In genomic region chr16:29972741-29973141, GRCm38 (mm10) we compare ENCODE assay signal across 11 mouse cellular contexts.
DNase-seq lines count a peak whose midpoint lies in the region; ATAC-seq and TF ChIP-seq lines count a peak whose summit lies in the region.
"Had no signal": no experiment of that assay in that cellular context is flagged by ENCODE, and none has a peak within 500 bp of the region (broad histone marks: within the 10 kb centered on the region; RNA-seq: fewer than 3 reads in every experiment).

No protein-coding gene starts in this region.

- 0 out of 2 replicates have a peak, but pooled peaks have one; percentile 14 for ATAC-seq in liver, embryonic 13.5 days (ENCODE audit: low read depth)
- ATAC-seq in liver, embryonic 11.5 days (replicated peaks; ENCODE audit: low FRiP score), result no peak
- ATAC-seq in Patski, result peak; percentile 79
- peak; percentile 90 for ATAC-seq in intestine, embryonic 15.5 days
- no peak for ATAC-seq in midbrain, embryonic 15.5 days (replicated peaks)

- CTCF ChIA-PET in Patski (lab: Charles Lee), result interaction anchor here (0.8 to 1.8 kb wide), 5 partner anchors 10 to 30 kb away, joined by 3 to 4 read pairs (median 3); no protein-coding TSS in a partner anchor

- POLR2A ChIA-PET in Patski (lab: Charles Lee), result no interaction called here

- H3K36me3 ChIP-seq in liver, embryonic 13.5 days, result no peaks in the 10 kb centered on the region
- no peaks in the 10 kb centered on the region for H3K36me3 ChIP-seq in liver, embryonic 11.5 days (ENCODE audit: control insufficient read depth, insufficient read depth, low read length)
- no peaks in the 10 kb centered on the region for H3K36me3 ChIP-seq in intestine, embryonic 15.5 days
- no peaks in the 10 kb centered on the region for H3K36me3 ChIP-seq in small intestine, adult 2 months (ENCODE audit: control insufficient read depth, insufficient read depth, low read length)
- no peaks in the 10 kb centered on the region for H3K36me3 ChIP-seq in midbrain, embryonic 15.5 days (replicated peaks)
- H3K36me3 ChIP-seq: heart, embryonic 13.5 days had no signal

- H3K4me2 ChIP-seq in liver, embryonic 13.5 days, result no peak overlapping the region
- H3K4me2 ChIP-seq in liver, embryonic 11.5 days, result no peak overlapping the region
- no peak overlapping the region for H3K4me2 ChIP-seq in intestine, embryonic 15.5 days (replicated peaks)
- H3K4me2 ChIP-seq in midbrain, embryonic 15.5 days, result no peak overlapping the region
- H3K4me2 ChIP-seq: heart, embryonic 13.5 days had no signal

- peaks cover 14% of the 10 kb centered on the region for H3K4me1 ChIP-seq in liver, embryonic 13.5 days (replicated peaks)
- no peaks in the 10 kb centered on the region; the same call in 1 of the 2 replicates for H3K4me1 ChIP-seq in liver, embryonic 11.5 days (replicated peaks; ENCODE audit: control insufficient read depth, insufficient read depth, low read length)
- H3K4me1 ChIP-seq in intestine, embryonic 15.5 days (replicated peaks), result peaks cover 22% of the 10 kb centered on the region
- H3K4me1 ChIP-seq in small intestine, adult 2 months (ENCODE audit: control insufficient read depth, insufficient read depth, insufficient read length, low read length), result peaks cover 33% of the 10 kb centered on the region
- H3K4me1 ChIP-seq in midbrain, embryonic 15.5 days, result no peaks in the 10 kb centered on the region

- H3K9ac ChIP-seq in liver, embryonic 13.5 days, result no peak overlapping the region
- H3K9ac ChIP-seq in liver, embryonic 11.5 days (ENCODE audit: low read depth, low read length), result no peak overlapping the region
- H3K9ac ChIP-seq in intestine, embryonic 15.5 days, result no peak overlapping the region
- H3K9ac ChIP-seq in midbrain, embryonic 15.5 days, result no peak overlapping the region
- H3K9ac ChIP-seq: heart, embryonic 13.5 days had no signal

- no peaks in the 10 kb centered on the region for H3K9me3 ChIP-seq in liver, embryonic 13.5 days (replicated peaks)
- no peaks in the 10 kb centered on the region for H3K9me3 ChIP-seq in liver, embryonic 11.5 days (ENCODE audit: control insufficient read depth, low read length)
- H3K9me3 ChIP-seq in intestine, embryonic 15.5 days, result no peaks in the 10 kb centered on the region
- H3K9me3 ChIP-seq in midbrain, embryonic 15.5 days, result no peaks in the 10 kb centered on the region
- H3K9me3 ChIP-seq: heart, embryonic 13.5 days had no signal

- no peak for DNase-seq in liver, embryonic 13.5 days
- DNase-seq in liver, embryonic 11.5 days (ENCODE audit: low spot score), result no peak
- DNase-seq in Patski (ENCODE audit: low read depth, low spot score), result peak; percentile 63
- DNase-seq in adrenal gland, adult (ENCODE audit: inconsistent age in 2 of 2, low spot score in 1 of 2), result no peak
- DNase-seq: cerebellum, adult 2 months; gastrocnemius, adult 2 months; right cerebral cortex, postnatal 14 days had no signal

- in situ Hi-C loops in Patski (cut with MboI; ENCODE audit: low pct_unique_long_range_greater_than_20kb), result no loop called here

- no peak for TF ChIP-seq POLR2A in small intestine, adult 2 months (IDR thresholded peaks at IDR 0.05; ENCODE audit: low read depth, low read length)

- no peak overlapping the region for H3K4me3 ChIP-seq in liver, embryonic 13.5 days (replicated peaks)
- H3K4me3 ChIP-seq in liver, embryonic 11.5 days (ENCODE audit: low read depth, low read length), result no peak overlapping the region
- no peak overlapping the region for H3K4me3 ChIP-seq in intestine, embryonic 15.5 days (replicated peaks)
- H3K4me3 ChIP-seq in small intestine, adult 2 months (ENCODE audit: low read depth, low read length), result no peak overlapping the region
- no peak overlapping the region for H3K4me3 ChIP-seq in midbrain, embryonic 15.5 days
- H3K4me3 ChIP-seq: gastrocnemius, adult 2 months; heart, embryonic 13.5 days had no signal

- WGBS in liver, embryonic 13.5 days (ENCODE audit: insufficient replicate concordance), result 55% methylated on average over 1 of the region's 1 CpGs
- 73% methylated on average over 1 of the region's 1 CpGs for WGBS in liver, embryonic 11.5 days
- WGBS in intestine, embryonic 15.5 days, result 19% methylated on average over 1 of the region's 1 CpGs
- WGBS in small intestine, adult 2 months, result 13% methylated on average over 1 of the region's 1 CpGs
- 40% methylated on average over 1 of the region's 1 CpGs for WGBS in midbrain, embryonic 15.5 days

- no peak overlapping the region for H3K27ac ChIP-seq in liver, embryonic 13.5 days
- no peak overlapping the region for H3K27ac ChIP-seq in liver, embryonic 11.5 days (ENCODE audit: low read depth, low read length)
- H3K27ac ChIP-seq in intestine, embryonic 15.5 days, result peak overlapping the region; percentile 78
- peak overlapping the region; percentile 98 for H3K27ac ChIP-seq in small intestine, adult 2 months (ENCODE audit: insufficient read depth, low read depth, low read length)
- no peak overlapping the region for H3K27ac ChIP-seq in midbrain, embryonic 15.5 days
- H3K27ac ChIP-seq: gastrocnemius, adult 2 months; heart, embryonic 13.5 days had no signal

- TF ChIP-seq CTCF in Patski (IDR thresholded peaks at IDR 0.05), result no peak
- no peak for TF ChIP-seq CTCF in small intestine, adult 2 months (IDR thresholded peaks at IDR 0.05; ENCODE audit: extremely low read depth, insufficient read length, insufficient replicate concordance, low read depth, low read length)

- H3K27me3 ChIP-seq in liver, embryonic 13.5 days, result no peaks in the 10 kb centered on the region
- H3K27me3 ChIP-seq in liver, embryonic 11.5 days (replicated peaks; ENCODE audit: control insufficient read depth, insufficient read depth, low read length), result no peaks in the 10 kb centered on the region
- H3K27me3 ChIP-seq in Patski, result no peaks in the 10 kb centered on the region
- H3K27me3 ChIP-seq in intestine, embryonic 15.5 days (replicated peaks), result no peaks in the 10 kb centered on the region
- no peaks in the 10 kb centered on the region for H3K27me3 ChIP-seq in small intestine, adult 2 months (ENCODE audit: control insufficient read depth, insufficient read depth, low read length)
- H3K27me3 ChIP-seq in midbrain, embryonic 15.5 days (replicated peaks), result no peaks in the 10 kb centered on the region

Comparison
In these comparisons a context has a peak if more than half of its experiments do, and no peak if none do; other contexts are left out.
1. ATAC-seq: peak in liver, embryonic 13.5 days (single experiment), Patski (single experiment) and intestine, embryonic 15.5 days (single experiment); none in liver, embryonic 11.5 days (single experiment) and midbrain, embryonic 15.5 days (single experiment).
2. H3K27ac ChIP-seq: peak in intestine, embryonic 15.5 days (single experiment) and small intestine, adult 2 months (single experiment); none in liver, embryonic 13.5 days (single experiment), liver, embryonic 11.5 days (single experiment) and midbrain, embryonic 15.5 days (single experiment).